22 mouse cellular contexts compared by ENCODE assay signal in the genomic region with DNA sequence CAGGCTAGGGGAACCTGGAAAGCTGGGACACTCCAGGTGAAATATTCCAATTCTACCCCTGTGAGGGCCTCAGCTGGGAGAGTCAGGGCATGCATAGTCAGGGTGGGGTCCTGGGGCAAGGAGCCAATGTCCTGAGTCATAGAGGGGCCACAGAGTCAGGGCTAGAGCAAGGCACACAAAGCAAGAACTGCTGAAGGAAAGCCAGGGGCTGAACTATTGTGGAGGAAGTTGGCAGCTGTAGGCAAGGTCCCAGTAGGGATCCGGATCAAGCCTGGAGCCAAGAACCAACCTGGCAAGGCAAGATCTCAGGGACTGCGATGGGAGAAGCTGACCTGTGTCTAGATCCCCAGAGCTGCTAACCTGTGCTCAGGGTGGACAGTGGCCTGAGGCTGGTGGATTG. TPM values are rescaled to one million over a fixed set of nuclear protein-coding genes. Genes with fewer than 3 reads are reported as not detected.
DNase-seq lines count a peak whose midpoint lies in the region; ATAC-seq lines count a peak whose summit lies in the region.
"Had no signal": no experiment of that assay in that cellular context is flagged by ENCODE, and none has a peak within 500 bp of the region (broad histone marks: within the 10 kb centered on the region; RNA-seq: fewer than 3 reads in every experiment).

No protein-coding gene starts in this region.

- no peaks in the 10 kb centered on the region for H3K9me3 ChIP-seq in heart, embryonic 10.5 days
- H3K9me3 ChIP-seq: embryonic facial prominence, embryonic 12.5 days; forebrain, embryonic 13.5 days; heart, embryonic 15.5 days; midbrain, embryonic 15.5 days; stomach, embryonic 15.5 days had no signal

- H3K4me3 ChIP-seq in heart, embryonic 10.5 days: no peak overlapping the region
- H3K4me3 ChIP-seq in brown adipose tissue, adult 24 weeks (ENCODE audit: insufficient read depth, low read depth, low read length): no peak overlapping the region
- H3K4me3 ChIP-seq: embryonic facial prominence, embryonic 12.5 days; erythroblast, embryonic 14.5 days; forebrain, embryonic 13.5 days; heart, adult 2 months; heart, embryonic 15.5 days; hindbrain, embryonic 10.5 days; midbrain, embryonic 15.5 days; stomach, embryonic 15.5 days had no signal

- DNase-seq in heart, postnatal 4 days: peak; percentile 21
- no peak for DNase-seq in heart, embryonic 10.5 days (ENCODE audit: low spot score)
- peak; percentile 84 for DNase-seq in cerebellum, adult 9-10 months
- DNase-seq in lung, postnatal 4 days: no peak
- no peak for DNase-seq in left cerebral cortex, adult 8-10 months (ENCODE audit: low spot score in 2 of 2)
- no peak for DNase-seq in left cerebral cortex, postnatal 10 days (ENCODE audit: extremely low spot score in 1 of 2, low spot score in 2 of 2)
- DNase-seq: gastrocnemius, postnatal 14 days; heart, adult 2 months; kidney, adult 9 months; kidney, postnatal 25 days; lung, adult 2 months; retina, postnatal 1 day had no signal

- no peaks in the 10 kb centered on the region; the same call in 1 of the 2 replicates for H3K27me3 ChIP-seq in heart, embryonic 10.5 days (ENCODE audit: insufficient read depth, poor library complexity, severe bottlenecking)
- H3K27me3 ChIP-seq: embryonic facial prominence, embryonic 12.5 days; forebrain, embryonic 13.5 days; heart, embryonic 15.5 days; midbrain, embryonic 15.5 days; Patski; stomach, embryonic 15.5 days had no signal

- intact Hi-C loops in left cerebral cortex, postnatal 10 days (cut with DNase I): no loop called here

- H3K4me1 ChIP-seq in heart, embryonic 10.5 days: peaks cover 13% of the 10 kb centered on the region
- H3K4me1 ChIP-seq in brown adipose tissue, adult 24 weeks (ENCODE audit: control insufficient read depth, insufficient read depth, insufficient read length, low read length): peaks cover 34% of the 10 kb centered on the region
- H3K4me1 ChIP-seq: embryonic facial prominence, embryonic 12.5 days; forebrain, embryonic 13.5 days; midbrain, embryonic 15.5 days had no signal

- peaks cover 17% of the 10 kb centered on the region; the same call in 1 of the 2 replicates for H3K36me3 ChIP-seq in heart, embryonic 10.5 days
- H3K36me3 ChIP-seq: heart, embryonic 15.5 days; midbrain, embryonic 15.5 days had no signal

- no peak overlapping the region for H3K27ac ChIP-seq in heart, embryonic 10.5 days
- H3K27ac ChIP-seq in brown adipose tissue, adult 24 weeks (replicated peaks; ENCODE audit: low read depth, low read length): peak overlapping the region; percentile 45; the same call in 1 of the 2 replicates
- H3K27ac ChIP-seq: embryonic facial prominence, embryonic 12.5 days; forebrain, embryonic 13.5 days; heart, embryonic 15.5 days; hindbrain, embryonic 10.5 days; midbrain, embryonic 15.5 days; stomach, embryonic 15.5 days had no signal

- WGBS in heart, embryonic 10.5 days: 86% methylated on average over 2 of the region's 2 CpGs

- ATAC-seq in monocyte, adult 5-6 weeks (replicated peaks; ENCODE audit: insufficient number of reproducible peaks, low FRiP score, low TSS enrichment, poor library complexity, severe bottlenecking): peak; percentile 45; the same call in 1 of the 2 replicates
- ATAC-seq: forebrain, embryonic 13.5 days; midbrain, embryonic 15.5 days; Patski had no signal

RNA-seq across cellular contexts. Expression of a gene that starts 9.4 kb away (rescaled TPM):
- 10 to 100 TPM; 15.7 to 16.9 TPM for total RNA-seq in heart, postnatal 4 days (2021)
- 27.2 and 44.6 TPM in 2 replicates for polyA plus RNA-seq in heart, embryonic 10.5 days (2016; fragmentation: Nextera tagmentation; extraction: Ambion mirVana)
- polyA plus RNA-seq in brown adipose tissue, adult 24 weeks (2012; ENCODE audit: insufficient read depth, insufficient read length, missing spikeins): 11.6 and 14.3 TPM in 2 replicates
- 8.2 to 14.2 TPM (median 11.6 TPM) in 3 replicates for total RNA-seq in monocyte, adult 5-6 weeks (2017)
- total RNA-seq in left cerebral cortex, adult 8-10 months (2022): 10 to 100 TPM; 34.4 to 39.4 (median 36.7) TPM
- 10 to 100 TPM; 35.5 to 37.1 TPM for total RNA-seq in left cerebral cortex, postnatal 10 days (2021)

RNA-seq across cellular contexts. Expression of a gene that starts 34.7 kb away (rescaled TPM):
- total RNA-seq in heart, postnatal 4 days (2021): 10 to 100 TPM; 14.8 to 15.7 TPM
- 33.1 and 39.9 TPM in 2 replicates for polyA plus RNA-seq in heart, embryonic 10.5 days (2016; fragmentation: Nextera tagmentation; extraction: Ambion mirVana)
- 21.9 and 23.3 TPM in 2 replicates for polyA plus RNA-seq in brown adipose tissue, adult 24 weeks (2012; ENCODE audit: insufficient read depth, insufficient read length, missing spikeins)
- total RNA-seq in monocyte, adult 5-6 weeks (2017): 34.5 to 51.7 TPM (median 50.6 TPM) in 3 replicates
- total RNA-seq in left cerebral cortex, adult 8-10 months (2022): 10 to 100 TPM; 26.7 to 32.6 (median 30.1) TPM
- total RNA-seq in left cerebral cortex, postnatal 10 days (2021): 10 to 100 TPM; 39.9 to 40.9 TPM

RNA-seq across cellular contexts. Expression of a gene that starts 34.7 kb away (rescaled TPM):
- total RNA-seq in heart, postnatal 4 days (2021): 10 to 100 TPM; 15.1 to 17.6 TPM
- polyA plus RNA-seq in heart, embryonic 10.5 days (2016; fragmentation: Nextera tagmentation; extraction: Ambion mirVana): 25.1 and 35.9 TPM in 2 replicates
- 23.4 and 27.8 TPM in 2 replicates for polyA plus RNA-seq in brown adipose tissue, adult 24 weeks (2012; ENCODE audit: insufficient read depth, insufficient read length, missing spikeins)
- 21.0 to 38.4 TPM (median 29.3 TPM) in 3 replicates for total RNA-seq in monocyte, adult 5-6 weeks (2017)
- total RNA-seq in left cerebral cortex, adult 8-10 months (2022): 10 to 100 TPM; 22.9 to 28.0 (median 25.9) TPM
- total RNA-seq in left cerebral cortex, postnatal 10 days (2021): 10 to 100 TPM; 23.9 to 24.6 TPM

Comparison
In these comparisons a context has a peak if more than half of its experiments do, and no peak if none do; other contexts are left out.
1. DNase-seq: peak in heart, postnatal 4 days (single experiment) and cerebellum, adult 9-10 months (single experiment); none in heart, embryonic 10.5 days (single experiment), lung, postnatal 4 days (0 of 2), left cerebral cortex, adult 8-10 months (0 of 2) and left cerebral cortex, postnatal 10 days (0 of 2).